Mouse (Mus musculus) liver, adult 2 months (tissue): ENCODE measurements around the gene Tmigd3.

Experiments used
- CTCF ChIP-seq: fragments of 200-500 bp; IDR thresholded peaks from 2 replicates; pipeline ENCODE4 v1.5.1; 2011; ENCODE audit warnings: low read depth, low read length, control low read depth
- POLR2A ChIP-seq: fragments of 200-500 bp; IDR thresholded peaks from 2 replicates; pipeline ENCODE4 v1.6.1; 2011; ENCODE audit warnings: low read length, control low read depth; ENCODE audit not compliant: insufficient read depth; ENCODE audit errors: extremely low read depth

DNA sequence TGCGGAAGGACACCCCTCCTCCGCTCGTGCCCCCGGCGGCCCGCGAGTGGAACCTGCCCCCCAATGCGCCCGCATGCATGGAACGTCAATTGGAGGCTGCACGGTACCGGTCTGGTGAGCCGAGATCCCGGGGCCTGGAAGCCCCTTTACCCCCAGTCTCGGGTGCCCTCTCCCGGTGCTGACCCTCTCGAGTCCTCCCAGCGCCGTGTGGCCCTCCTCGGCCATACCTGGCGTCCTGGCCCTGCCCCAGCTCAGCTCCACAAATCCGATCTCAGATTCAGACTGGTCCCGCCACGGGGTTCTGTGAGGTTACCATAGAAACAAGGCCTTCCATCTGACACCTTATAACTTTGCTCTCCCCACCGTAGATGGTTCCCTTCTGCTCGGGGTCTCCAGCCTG, 88.9 kb downstream of the Tmigd3 start:
- TF ChIP-seq POLR2A (no peak), CTCF (no peak)
